Mouse (Mus musculus) kidney, adult 2 months (tissue): ENCODE measurements at regions not wholly inside any gene's neighbourhood (a gene's known extent, or its start where the extent isn't known, plus 50 kb on each side); places are given as distances from the start of the nearest gene placed in this dataset.

Experiments used
- CTCF ChIP-seq: fragments of 200-500 bp; conservative IDR thresholded peaks from 2 replicates; pipeline ENCODE4 v1.5.1; 2011; ENCODE audit warnings: low read depth, mild to moderate bottlenecking, control low read depth, low read length, moderate library complexity, mixed read lengths; ENCODE audit not compliant: insufficient read depth, insufficient read length
- POLR2A ChIP-seq: fragments of 200-500 bp; IDR thresholded peaks from one replicate; pipeline ENCODE4 v1.6.1; 2011; ENCODE audit warnings: low read depth, low read length, control low read depth

DNA sequence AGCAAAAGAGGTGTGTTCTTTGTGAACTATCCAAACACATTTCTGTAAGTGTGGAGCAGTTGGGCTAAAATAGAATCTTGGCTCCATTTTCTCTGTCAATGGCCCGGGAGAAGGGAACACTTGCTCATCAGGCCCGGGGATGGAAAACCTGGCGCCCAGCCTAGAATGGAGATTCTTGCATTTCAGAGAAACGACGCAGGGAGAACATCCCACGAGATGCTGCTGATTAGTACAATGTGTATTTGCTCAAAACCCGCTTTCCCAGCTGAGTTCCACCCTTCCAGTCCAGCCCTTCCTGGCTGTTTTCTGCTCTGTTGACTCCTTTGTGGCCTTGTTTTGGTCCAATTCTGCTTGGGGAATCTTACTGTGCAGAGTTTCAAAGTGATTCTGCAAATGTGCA lies 188.0 kb upstream of the Tapt1 start:
- TF ChIP-seq POLR2A (no peak), CTCF (no peak)
